Mouse (Mus musculus): ENCODE measurements around the gene Pan3. TPM values are rescaled to one million over a fixed set of nuclear protein-coding genes. Genes with fewer than 3 reads are reported as not detected.

Pan3 gene
- polyA plus RNA-seq, 1 experiment: 97.4 TPM

DNA sequence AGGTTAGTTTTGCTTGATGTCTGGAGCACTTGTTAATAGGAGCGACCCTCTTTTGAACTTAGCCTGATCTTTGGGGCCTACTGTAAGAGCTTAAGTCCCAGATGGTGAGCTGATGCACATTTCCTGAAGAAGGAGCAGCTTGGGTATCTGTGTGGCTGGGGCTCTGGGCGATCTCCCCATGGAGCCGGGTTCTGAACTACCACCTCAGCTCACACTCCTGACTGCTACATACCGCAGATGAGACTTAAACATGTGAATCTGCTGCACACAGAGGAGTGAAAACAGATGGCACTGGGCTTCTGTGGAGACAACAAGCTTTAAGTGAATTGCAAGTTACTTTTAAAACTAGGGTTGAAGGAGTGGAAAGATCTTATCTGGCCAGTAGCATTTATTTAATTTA, 15.3 kb downstream of the Pan3 start:
- DNase-seq: no peak

DNA sequence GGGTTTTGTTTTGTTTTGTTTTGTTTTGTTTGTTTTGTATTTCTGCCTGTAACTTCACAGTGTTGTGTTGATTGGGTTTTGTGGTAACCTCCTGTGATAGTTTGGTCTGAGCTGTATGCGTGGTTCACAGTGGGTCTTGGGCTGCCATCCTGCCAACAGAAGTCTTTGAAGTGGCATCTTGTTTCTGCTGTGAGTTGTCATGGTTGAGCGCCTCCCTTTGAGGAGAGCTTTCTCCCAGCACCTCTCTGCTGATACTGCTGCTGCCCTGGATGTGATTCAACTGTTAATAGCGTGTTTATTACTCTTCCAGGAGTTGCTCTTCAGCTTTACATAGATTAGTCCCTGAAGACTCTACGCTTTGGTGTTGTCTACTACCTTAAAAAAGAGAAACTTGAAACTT, 18.6 kb downstream of the Pan3 start:
- peak overlapping the region; percentile 59 for H3K27ac ChIP-seq (ENCODE audit: insufficient read depth, low read length)
- TF ChIP-seq CTCF (IDR thresholded peaks at IDR 0.05; ENCODE audit: borderline replicate concordance, insufficient read depth, low read depth, low read length): no peak
- no peak for TF ChIP-seq POLR2A (IDR thresholded peaks at IDR 0.05; ENCODE audit: borderline replicate concordance, insufficient read depth, low read length)

More for the DNA sequence above, 15.3 kb downstream of the Pan3 start:
- Histone ChIP-seq H3K27ac (ENCODE audit: insufficient read depth, low read length) (no peak overlapping the region), H3K4me1 (ENCODE audit: control insufficient read depth, insufficient read depth, low read length) (peaks cover 30% of the 10 kb centered on the region), H3K27me3 (ENCODE audit: control insufficient read depth, insufficient read depth, low read length) (no peaks in the 10 kb centered on the region), H3K4me3 (replicated peaks; ENCODE audit: insufficient read depth, low read depth, low read length) (no peak overlapping the region)
- WGBS: 31% methylated on average over 4 of the region's 4 CpGs
- no peak for TF ChIP-seq POLR2A (IDR thresholded peaks at IDR 0.05; ENCODE audit: borderline replicate concordance, insufficient read depth, low read length)
- no peak for TF ChIP-seq CTCF (IDR thresholded peaks at IDR 0.05; ENCODE audit: borderline replicate concordance, insufficient read depth, low read depth, low read length)

DNA sequence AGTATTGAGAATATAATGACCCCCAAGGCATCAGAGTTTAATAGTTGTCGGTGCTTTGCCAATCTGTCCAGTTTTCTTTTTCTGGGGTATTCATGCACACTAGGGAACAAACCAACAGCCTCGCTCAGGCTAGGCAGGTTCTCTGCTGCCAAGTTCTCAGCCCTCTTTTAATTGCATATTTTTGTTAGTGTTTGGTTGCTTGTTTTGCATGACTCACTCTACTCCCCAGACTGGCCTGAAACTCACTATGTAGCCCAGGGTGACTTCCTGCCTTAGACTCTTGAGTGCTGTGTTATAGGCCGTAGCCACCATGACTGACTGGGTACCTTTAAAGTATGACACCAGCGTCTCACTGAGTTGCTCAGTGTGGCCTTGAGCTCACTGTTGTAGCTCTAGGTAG, 19.0 kb downstream of the Pan3 start:
- H3K4me1 ChIP-seq (ENCODE audit: control insufficient read depth, insufficient read depth, low read length): peaks cover 22% of the 10 kb centered on the region
- TF ChIP-seq POLR2A (IDR thresholded peaks at IDR 0.05; ENCODE audit: borderline replicate concordance, insufficient read depth, low read length) (no peak), CTCF (IDR thresholded peaks at IDR 0.05; ENCODE audit: borderline replicate concordance, insufficient read depth, low read depth, low read length) (no peak)
- H3K4me3 ChIP-seq (replicated peaks; ENCODE audit: insufficient read depth, low read depth, low read length): no peak overlapping the region
- H3K27ac ChIP-seq (ENCODE audit: insufficient read depth, low read length): peak overlapping the region; percentile 74; the same call in 1 of the 2 replicates
- H3K27me3 ChIP-seq (ENCODE audit: control insufficient read depth, insufficient read depth, low read length): no peaks in the 10 kb centered on the region
- peak in 1 of 2 experiments; percentile 67 for DNase-seq
- WGBS: 9% methylated on average over 4 of the region's 4 CpGs

More for the DNA sequence above, 18.6 kb downstream of the Pan3 start:
- peaks cover 22% of the 10 kb centered on the region for H3K4me1 ChIP-seq (ENCODE audit: control insufficient read depth, insufficient read depth, low read length)
- 16% methylated on average over 4 of the region's 4 CpGs for WGBS
- H3K4me3 ChIP-seq (replicated peaks; ENCODE audit: insufficient read depth, low read depth, low read length): no peak overlapping the region
- DNase-seq: no peak
- H3K27me3 ChIP-seq (ENCODE audit: control insufficient read depth, insufficient read depth, low read length): no peaks in the 10 kb centered on the region

DNA sequence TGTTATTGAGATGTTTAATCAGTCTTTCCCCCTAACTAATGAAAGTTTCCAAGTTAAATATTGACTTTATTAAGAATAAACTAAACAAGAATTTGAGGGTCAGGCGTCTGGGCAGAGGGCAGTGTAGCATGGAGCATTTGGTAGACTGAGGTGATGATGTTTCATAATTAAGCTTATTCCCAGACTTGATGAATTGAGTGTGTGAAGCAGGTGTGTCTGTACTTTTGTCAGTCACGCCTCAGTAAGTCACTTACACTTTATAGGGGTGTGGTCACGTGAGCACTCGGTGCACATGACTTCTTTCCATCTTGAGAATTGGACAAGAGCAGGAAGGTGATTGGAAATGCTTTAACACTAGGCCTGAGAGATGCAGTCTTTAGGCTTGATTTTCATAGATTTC, 26.5 kb downstream of the Pan3 start:
- Histone ChIP-seq H3K27ac (ENCODE audit: insufficient read depth, low read length) (no peak overlapping the region), H3K4me1 (ENCODE audit: control insufficient read depth, insufficient read depth, low read length) (no peaks in the 10 kb centered on the region; the same call in 1 of the 2 replicates), H3K4me3 (replicated peaks; ENCODE audit: insufficient read depth, low read depth, low read length) (no peak overlapping the region), H3K27me3 (ENCODE audit: control insufficient read depth, insufficient read depth, low read length) (no peaks in the 10 kb centered on the region)
- DNase-seq: no peak
- WGBS: 90% methylated on average over 4 of the region's 4 CpGs
- TF ChIP-seq POLR2A (IDR thresholded peaks at IDR 0.05; ENCODE audit: borderline replicate concordance, insufficient read depth, low read length) (no peak), CTCF (IDR thresholded peaks at IDR 0.05; ENCODE audit: borderline replicate concordance, insufficient read depth, low read depth, low read length) (no peak)

DNA sequence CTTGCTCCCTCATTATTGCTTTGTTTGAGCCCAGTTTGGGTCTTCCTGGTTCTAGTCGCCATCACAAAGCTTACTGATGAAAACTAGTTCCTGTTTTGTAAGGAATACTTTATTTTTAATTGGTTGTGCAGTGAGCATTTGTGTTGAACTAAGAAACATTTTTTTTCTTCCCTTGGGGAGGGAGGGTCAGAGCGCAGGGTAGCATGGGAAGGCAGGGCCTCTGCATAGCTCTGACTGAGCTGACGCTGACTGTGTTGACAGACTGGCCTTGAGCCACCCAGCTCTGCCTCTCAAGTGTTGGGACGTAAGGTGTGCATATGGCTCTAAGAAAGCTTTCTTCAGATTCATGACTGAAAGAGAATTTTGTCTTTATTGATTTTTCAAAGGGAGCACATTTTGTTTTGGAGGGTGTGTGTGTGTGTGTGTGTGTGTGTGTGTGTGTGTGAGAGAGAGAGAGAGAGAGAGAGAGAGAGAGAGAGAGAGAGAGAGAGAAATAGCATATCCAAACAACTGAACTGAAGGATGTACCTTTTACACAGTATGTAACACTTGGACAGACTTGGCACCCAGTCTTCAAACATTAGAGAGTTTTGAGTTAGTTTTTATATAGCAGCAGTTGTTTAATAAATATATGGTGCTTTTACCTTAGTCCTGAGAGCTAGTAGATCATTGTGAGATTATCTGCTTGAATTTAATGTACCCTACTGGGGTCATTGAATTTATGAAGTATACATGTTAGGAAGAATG, 30.0 kb downstream of the Pan3 start:
- no peak overlapping the region for H3K27ac ChIP-seq (ENCODE audit: insufficient read depth, low read length)
- TF ChIP-seq POLR2A (IDR thresholded peaks at IDR 0.05; ENCODE audit: borderline replicate concordance, insufficient read depth, low read length) (no peak), CTCF (IDR thresholded peaks at IDR 0.05; ENCODE audit: borderline replicate concordance, insufficient read depth, low read depth, low read length) (no peak)
- 38% methylated on average over 4 of the region's 4 CpGs for WGBS
- H3K4me3 ChIP-seq (replicated peaks; ENCODE audit: insufficient read depth, low read depth, low read length): no peak overlapping the region
- DNase-seq: no peak
- H3K4me1 ChIP-seq (ENCODE audit: control insufficient read depth, insufficient read depth, low read length): peaks cover 7% of the 10 kb centered on the region
- H3K27me3 ChIP-seq (ENCODE audit: control insufficient read depth, insufficient read depth, low read length): no peaks in the 10 kb centered on the region

DNA sequence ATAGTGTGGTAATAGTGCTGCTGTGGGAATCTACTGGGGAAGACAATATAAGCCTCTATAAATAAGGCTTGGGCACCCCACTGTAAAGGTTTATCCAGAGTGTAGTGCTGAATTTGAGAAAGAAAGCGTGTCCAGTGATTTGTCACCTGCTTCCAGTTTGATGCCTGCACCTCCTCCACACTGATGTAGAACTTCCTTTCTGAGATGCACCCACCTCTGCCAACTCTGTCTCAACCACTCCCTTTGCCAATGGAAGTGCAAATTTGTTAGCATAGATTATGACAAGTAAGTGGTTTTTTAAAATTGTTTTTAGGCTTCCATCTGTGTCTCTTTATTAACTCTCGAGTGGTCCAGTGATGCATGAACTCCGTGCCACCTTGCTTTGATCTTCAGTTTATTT, 33.3 kb downstream of the Pan3 start:
- TF ChIP-seq POLR2A (IDR thresholded peaks at IDR 0.05; ENCODE audit: borderline replicate concordance, insufficient read depth, low read length): no peak
- no peak for TF ChIP-seq CTCF (IDR thresholded peaks at IDR 0.05; ENCODE audit: borderline replicate concordance, insufficient read depth, low read depth, low read length)
- no peaks in the 10 kb centered on the region for H3K27me3 ChIP-seq (ENCODE audit: control insufficient read depth, insufficient read depth, low read length)
- WGBS: 27% methylated on average over 3 of the region's 3 CpGs
- no peak for DNase-seq
- H3K27ac ChIP-seq (ENCODE audit: insufficient read depth, low read length): no peak overlapping the region
- peaks cover 7% of the 10 kb centered on the region for H3K4me1 ChIP-seq (ENCODE audit: control insufficient read depth, insufficient read depth, low read length)
- no peak overlapping the region for H3K4me3 ChIP-seq (replicated peaks; ENCODE audit: insufficient read depth, low read depth, low read length)

DNA sequence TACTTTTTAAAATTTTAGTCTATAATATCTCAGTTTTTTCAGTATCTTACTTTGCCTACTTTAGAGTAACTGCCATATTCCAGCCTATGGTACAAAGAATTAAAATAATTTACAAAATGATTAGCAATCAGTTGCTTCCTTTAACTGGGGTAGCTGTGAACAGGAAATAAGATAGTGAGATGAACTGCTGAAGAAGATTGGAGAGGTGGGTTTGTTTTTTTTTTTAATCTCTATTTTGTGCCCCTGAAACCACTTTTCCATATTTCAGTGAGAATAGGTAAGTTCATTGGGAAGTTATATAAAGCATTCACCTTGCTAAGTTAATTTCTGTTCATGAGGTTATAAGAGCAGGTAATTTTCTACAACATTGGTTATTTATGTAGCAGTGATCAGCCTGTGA, 36.4 kb downstream of the Pan3 start:
- no peak for TF ChIP-seq CTCF (IDR thresholded peaks at IDR 0.05; ENCODE audit: borderline replicate concordance, insufficient read depth, low read depth, low read length)
- no peak for TF ChIP-seq POLR2A (IDR thresholded peaks at IDR 0.05; ENCODE audit: borderline replicate concordance, insufficient read depth, low read length)
- H3K27me3 ChIP-seq (ENCODE audit: control insufficient read depth, insufficient read depth, low read length): no peaks in the 10 kb centered on the region

DNA sequence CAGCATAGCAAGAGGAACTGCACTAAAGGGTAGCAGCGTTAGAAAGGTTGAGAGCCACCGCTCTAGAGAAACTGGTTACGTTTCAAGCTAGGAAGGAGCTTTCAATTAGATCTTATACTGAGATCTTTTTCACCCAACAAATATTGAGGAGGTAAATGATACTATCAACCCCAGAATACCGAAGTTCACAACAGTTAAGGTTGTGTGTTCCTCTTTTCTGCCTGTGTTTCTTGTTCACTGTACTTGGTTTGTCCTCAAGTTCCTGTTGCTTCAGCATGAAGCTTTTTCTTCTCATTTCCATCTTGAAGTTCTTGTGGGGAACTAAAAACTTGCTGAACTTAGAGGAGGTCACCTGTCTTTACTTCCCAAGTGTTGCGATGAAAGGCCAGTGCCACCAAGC, 41.2 kb downstream of the Pan3 start:
- WGBS: 97% methylated on average over 5 of the region's 5 CpGs
- TF ChIP-seq POLR2A (IDR thresholded peaks at IDR 0.05; ENCODE audit: borderline replicate concordance, insufficient read depth, low read length) (no peak), CTCF (IDR thresholded peaks at IDR 0.05; ENCODE audit: borderline replicate concordance, insufficient read depth, low read depth, low read length) (no peak)

More for the DNA sequence above, 36.4 kb downstream of the Pan3 start:
- no peak overlapping the region for H3K4me3 ChIP-seq (replicated peaks; ENCODE audit: insufficient read depth, low read depth, low read length)
- H3K27ac ChIP-seq (ENCODE audit: insufficient read depth, low read length): no peak overlapping the region
- DNase-seq: no peak
- peaks cover 7% of the 10 kb centered on the region for H3K4me1 ChIP-seq (ENCODE audit: control insufficient read depth, insufficient read depth, low read length)

More for the DNA sequence above, 41.2 kb downstream of the Pan3 start:
- DNase-seq: no peak
- Histone ChIP-seq H3K4me3 (replicated peaks; ENCODE audit: insufficient read depth, low read depth, low read length) (no peak overlapping the region), H3K27me3 (ENCODE audit: control insufficient read depth, insufficient read depth, low read length) (no peaks in the 10 kb centered on the region), H3K27ac (ENCODE audit: insufficient read depth, low read length) (no peak overlapping the region), H3K4me1 (ENCODE audit: control insufficient read depth, insufficient read depth, low read length) (peaks cover 6% of the 10 kb centered on the region)

Measured in cerebellum, adult 2 months (tissue).